Mouse (Mus musculus): ENCODE results near the gene Cxcl10.
A peak's percentile ranks its signal among the peaks of the same experiment; 100 is the strongest.

Gene Cxcl10

DNA sequence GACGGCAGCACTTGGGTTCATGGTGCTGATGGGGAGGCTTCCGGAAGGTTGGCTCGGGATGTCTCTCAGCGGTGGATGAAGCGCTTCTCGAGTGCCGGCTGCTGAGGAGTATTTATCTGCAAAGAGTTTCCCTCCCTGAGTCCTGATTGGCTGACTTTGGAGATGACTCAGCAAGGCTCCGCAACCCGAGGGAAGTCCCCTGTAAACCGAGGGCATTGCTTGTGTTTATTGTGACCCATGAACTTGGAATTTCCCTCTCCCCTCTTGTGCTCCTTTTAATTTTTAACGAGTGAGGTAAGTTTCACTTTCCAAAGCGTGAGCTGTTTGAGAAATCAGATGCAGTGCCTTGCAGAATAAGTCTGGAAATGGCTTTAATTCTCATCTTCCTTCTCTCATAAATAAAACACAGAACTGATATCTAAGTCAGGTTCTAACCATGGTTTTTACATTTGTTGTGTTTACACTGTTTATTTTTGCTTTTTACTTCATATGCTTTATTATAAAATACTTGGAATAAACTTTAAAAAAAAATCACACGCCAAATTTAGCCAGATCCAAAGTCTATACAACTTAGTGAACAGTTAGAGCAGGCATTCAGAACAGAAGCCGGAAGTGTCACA, at the start of gene Cxcl10:
TSS of gene Cxcl10 (minus strand) at position 96 of the 620 bp plus-strand sequence.
- DNase-seq (ENCODE audit: low spot score in 2 of 2) = peak in 1 of 2 experiments; percentile 26

DNA sequence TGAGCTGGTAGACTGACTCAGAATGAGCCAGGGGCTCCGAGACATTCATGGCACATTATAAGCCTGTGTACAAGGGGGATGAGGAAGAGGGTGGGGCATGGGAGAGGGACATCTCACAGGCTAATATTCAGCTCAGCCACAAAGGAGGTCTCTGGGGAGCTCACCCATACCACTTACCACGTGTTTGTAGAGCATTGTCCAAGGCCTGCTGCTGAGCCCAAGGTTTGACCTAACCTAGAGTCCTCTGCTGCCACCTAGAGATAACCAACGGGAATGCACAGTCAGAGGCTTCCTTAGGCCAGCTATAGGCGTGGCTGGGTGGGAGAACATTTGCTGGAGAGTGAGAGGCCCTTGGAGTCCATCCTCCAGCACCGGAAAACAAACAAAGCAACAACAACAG, 49.5 kb upstream of the Cxcl10 start:
- DNase-seq (ENCODE audit: low spot score in 2 of 2) = peak; percentile 67 to 81

DNA sequence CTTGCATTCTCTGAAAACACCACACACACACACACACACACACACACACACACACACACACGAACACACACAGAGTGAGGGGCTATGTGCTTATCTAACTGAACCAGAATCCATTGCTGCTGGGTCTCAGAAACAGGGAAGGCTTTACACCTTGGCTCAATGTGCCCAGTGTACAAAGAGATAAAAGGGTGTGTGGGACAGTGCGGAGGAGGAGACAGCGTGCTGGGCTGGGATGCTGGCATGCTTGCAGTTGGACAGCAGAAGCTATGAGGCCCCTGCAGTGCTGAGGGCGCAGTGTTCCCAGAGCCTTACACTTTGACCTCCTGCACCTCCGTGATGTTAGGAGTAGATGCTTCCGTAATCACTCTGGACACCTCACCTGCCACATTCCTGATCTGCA, 47.8 kb upstream of the Cxcl10 start:
- no peak for DNase-seq (ENCODE audit: low spot score in 2 of 2)

DNA sequence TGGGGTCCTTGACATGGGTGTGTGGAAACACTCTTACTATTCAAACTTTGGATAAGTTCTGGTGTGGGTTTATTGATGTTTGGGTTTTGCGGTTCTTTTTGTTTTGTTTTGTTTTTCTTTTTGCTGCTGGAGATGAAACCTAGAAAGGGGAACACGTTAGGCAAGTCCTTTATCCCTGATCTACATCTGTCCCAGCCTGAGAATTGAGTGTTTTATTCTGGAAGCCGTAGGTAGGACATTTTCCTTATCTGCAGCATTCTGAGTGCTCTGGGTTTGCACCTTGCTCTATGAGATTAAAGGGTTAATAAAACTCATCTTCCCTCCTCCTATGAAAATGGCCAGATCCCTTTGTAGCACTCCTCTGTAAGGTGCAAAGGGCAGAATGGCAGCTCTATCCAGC, 47.1 kb upstream of the Cxcl10 start:
- DNase-seq (ENCODE audit: low spot score in 2 of 2) = no peak

DNA sequence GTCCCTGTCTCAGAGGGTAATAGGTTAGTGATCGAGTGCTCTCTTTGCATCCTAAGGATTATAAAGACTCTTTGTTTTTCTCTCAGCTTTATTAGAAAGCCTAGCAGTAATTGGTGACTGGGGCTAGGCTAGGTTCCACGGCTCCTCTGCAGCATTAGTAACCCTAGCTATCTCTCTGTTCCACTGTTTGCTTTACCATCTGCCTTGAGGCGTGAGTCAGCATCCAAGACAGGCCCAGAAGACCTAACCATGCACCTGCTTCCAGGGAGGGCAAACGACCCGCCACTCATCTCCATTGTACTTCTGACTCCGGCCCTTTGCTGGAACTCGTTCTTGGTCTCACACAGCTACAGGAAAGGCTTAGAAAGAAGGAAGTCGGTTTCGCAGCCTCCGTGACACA, 45.2 kb upstream of the Cxcl10 start:
- no peak for DNase-seq (ENCODE audit: low spot score in 2 of 2)

DNA sequence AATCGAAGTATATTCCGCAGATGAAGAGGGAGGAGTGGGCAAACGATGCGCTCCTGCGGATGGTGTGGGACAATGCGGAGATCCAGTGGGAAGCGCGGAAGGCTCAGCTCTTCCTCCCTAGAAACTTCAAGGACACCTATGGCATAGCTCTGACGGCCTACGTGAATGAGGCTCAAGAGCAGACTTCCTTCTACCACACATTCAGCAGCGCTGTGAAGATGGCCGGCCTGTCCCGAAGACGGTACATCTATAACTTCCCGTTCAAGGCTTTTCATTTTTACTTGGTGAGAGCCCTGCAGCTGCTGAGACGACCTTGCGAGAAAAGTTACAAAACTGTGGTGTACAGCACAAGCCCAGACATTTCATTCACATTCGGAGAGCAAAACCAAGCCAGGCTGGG, 43.9 kb upstream of the Cxcl10 start:
- DNase-seq (ENCODE audit: low spot score in 2 of 2) = no peak

DNA sequence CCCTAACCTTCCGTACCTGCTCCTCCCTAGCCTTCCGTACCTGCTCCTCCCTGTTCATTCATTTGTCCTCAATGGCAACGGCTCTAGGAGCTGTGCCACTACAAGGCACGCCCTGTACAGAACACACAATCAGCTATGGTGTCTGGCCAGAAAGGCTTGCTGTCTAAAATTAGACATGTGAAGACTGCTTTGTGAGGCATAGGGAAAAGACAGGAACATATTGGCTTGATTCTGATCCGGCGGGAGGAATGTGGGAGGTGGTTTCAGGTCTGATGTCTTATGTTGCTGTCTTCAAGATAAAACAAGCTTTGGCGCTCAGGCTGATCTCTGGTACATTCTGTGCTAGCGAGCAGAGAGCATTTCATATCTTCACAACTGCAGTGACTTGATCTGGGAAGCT, 41.9 kb upstream of the Cxcl10 start:
- peak in 1 of 2 experiments; percentile 29 for DNase-seq (ENCODE audit: low spot score in 2 of 2)

DNA sequence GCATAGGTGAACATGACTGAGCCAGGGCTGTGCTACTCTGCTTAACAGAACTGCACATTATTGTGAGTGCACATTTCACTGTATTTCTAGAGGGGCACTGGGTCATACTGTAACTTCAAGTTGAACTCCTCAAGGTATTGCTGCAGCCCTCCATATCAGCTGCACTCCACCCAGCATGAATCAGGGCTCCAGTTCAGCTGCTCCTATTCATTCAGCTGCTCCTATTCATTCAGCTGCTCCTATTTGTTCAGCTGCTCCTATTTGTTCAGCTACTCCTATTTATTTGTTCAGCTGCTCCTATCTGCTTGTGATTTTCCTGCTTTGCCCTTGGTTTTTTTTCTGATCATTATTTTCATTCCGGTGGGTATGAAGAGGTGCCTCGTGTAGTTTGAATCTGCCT, 41.3 kb upstream of the Cxcl10 start:
- no peak for DNase-seq (ENCODE audit: low spot score in 2 of 2)

DNA sequence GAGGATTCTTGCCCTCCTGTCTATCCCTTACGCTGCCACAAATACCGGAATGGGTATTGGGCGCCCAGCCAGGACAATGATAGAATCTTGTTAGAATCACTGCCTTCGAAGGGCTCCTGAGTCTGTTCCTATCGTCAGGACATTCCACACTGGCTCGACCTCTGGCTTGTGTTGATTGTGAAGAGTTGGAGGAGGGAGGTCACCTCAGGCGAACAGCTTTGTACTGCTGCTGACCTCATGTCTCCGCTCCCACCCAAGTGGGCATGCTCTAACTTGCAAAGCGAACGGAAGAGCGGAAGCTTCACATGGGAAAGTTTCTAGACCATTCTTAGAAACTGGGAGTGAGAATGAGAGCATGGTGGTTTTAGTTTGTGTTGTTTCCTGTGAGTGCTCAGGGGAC, 38.7 kb upstream of the Cxcl10 start:
- DNase-seq (ENCODE audit: low spot score in 2 of 2) = no peak

DNA sequence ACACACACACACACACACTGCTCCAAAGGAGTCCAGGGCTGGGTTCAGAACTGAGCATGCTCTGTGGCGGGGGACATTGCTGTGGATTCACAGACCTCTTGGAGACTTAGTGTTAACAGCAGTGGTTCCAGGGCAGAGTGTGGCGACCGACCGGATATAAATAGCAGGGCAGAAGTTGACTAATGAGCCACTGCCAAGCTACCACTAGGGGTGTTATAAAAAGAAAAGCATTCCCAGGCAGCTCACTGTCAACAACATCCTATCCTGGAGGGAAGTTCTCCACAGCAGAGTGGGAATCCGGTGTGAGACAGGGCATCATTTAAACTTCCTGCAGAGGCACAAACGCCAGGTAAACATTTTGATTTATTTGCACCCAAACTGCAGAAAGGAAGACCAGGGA, 38.0 kb upstream of the Cxcl10 start:
- no peak for DNase-seq (ENCODE audit: low spot score in 2 of 2)

DNA sequence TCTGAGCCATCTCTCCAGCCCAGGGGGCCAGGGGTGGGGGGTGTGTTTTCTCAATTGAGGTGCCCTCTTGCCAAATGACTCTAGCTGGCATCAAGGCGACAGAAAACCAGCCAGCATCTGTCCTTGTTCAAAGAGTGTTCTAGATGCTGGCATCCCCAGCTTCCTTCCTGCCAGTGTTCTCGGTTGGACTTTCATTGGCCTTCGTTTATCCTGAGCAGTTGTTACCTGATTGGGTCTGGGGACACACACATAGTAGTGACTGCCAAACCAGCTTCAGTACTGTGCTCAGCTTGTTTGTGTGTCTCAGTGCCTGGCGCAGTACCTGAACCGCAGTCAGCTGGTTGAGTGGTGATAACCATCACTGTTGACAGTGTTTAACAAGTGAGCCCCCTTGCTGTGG, 37.4 kb upstream of the Cxcl10 start:
- no peak for DNase-seq (ENCODE audit: low spot score in 2 of 2)

DNA sequence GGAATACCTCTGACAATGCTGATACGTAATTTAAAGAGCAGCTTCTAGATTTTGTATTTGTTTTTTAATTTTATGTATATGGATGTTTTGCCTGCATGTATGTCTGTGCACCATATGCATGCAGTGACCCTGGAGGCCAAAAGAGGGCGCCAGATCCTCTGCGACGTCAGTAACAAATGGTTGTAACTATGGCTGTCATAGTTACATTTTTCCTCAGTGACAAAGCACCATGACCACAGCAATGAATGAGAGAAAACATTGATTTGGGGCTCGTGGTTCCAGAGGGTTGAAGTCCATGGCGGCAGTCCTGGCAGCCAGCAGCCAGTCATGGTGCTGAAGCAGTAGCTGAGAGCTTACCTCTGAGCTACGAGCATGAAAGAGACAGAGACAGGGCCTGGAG, 36.2 kb upstream of the Cxcl10 start:
- no peak for DNase-seq (ENCODE audit: low spot score in 2 of 2)

DNA sequence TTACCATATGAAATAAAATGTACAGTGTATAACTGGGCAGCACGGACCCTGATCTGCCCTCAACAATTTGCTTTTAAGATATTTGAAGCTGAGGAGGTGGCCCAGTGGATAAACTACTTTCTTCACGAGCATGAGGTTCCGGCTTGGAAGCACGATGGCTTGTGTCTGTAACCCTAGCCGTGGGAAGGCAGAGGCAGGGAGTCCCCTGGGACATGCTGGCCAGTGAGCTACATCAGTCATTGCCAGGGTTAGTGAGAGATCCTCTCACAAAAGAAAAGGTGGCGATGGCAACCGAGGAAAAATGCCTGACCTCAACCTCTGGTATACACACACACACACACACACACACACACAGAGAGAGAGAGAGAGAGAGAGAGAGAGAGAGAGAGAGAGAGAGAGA, 35.1 kb upstream of the Cxcl10 start:
- no peak for DNase-seq (ENCODE audit: low spot score in 2 of 2)

DNA sequence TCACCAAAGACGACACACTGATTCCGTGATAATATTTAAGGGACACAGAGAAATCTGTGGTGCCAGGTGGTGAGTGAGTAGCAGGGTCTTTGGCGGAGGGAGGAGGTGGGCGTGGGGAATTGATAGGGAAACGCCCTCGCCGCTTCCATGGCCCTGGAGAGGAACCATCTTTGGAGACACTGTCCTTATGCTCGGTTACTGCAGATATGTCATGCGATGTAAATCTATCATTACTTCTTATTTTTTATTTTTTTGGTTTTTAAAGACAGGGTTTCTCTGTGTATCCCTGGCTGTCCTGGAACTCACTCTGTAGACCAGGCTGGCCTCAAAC, 33.6 kb upstream of the Cxcl10 start:
- no peak for DNase-seq (ENCODE audit: low spot score in 2 of 2)

DNA sequence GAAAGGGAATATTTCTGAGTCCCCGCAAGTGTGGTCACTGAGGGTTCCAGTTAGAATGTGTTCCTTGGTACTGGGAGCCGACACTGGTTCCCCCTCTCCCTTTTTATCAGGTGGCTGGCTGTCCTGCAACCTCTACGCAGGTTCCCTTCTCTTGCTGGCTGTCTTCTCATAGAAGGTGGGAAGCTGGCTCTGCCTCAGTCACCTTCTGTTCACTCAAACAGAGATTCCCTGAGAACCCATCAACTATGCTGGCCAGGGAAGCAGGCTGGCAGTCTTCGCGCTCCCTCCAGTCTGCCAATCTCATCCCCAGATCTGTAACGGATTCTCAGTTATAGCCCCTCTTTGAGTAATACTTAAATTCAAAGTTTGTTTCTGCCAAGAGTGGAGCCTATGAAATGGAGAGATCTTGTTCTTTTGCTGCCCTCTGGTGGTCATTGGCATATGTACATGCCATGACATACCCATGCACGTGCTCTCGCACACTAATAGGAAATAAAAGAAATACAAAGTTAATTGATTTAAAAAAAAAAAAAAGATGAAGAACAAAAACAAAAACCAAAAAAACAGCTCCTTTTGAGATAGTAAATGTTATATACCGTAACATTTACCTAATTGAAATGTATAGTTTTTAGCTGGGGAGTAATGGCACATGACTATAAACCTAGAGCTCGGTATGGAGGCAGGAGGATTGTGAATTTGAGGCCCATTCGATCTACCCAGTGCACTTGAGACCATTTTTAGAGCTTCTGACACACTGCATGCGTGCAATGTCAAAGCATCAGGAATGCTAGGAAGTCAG, 33.1 kb upstream of the Cxcl10 start:
- peak; percentile 75 to 90 for DNase-seq (ENCODE audit: low spot score in 2 of 2)

DNA sequence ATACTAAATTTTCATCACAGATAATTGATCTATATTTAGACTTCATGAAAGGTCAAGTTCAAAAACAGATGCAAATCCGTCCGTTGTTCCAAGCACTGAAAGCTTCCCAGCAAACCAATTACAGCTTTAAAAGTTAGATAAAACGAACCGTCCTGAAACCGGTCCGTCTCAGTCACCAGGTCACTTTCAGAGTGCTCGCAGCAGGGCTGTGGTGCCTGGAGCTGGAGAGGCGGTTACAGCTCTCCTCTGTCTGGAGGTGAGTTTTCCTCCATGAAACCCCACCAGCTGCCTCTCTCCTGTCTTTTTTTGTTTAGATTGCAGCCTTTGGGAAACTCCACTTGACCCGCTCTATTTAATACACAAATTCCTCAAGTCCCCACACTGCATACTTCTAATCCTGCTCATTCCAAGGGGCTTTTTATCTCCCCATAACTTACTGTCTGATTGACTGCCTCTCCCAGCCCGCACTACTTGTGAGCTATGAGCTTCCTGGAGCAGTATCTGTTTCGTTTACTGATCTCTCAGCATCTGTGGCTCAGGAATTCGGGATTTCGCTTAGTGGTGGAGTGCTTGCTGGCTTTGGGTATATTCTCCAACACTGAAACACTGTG, 28.2 kb upstream of the Cxcl10 start:
- no peak for DNase-seq (ENCODE audit: low spot score in 2 of 2)

DNA sequence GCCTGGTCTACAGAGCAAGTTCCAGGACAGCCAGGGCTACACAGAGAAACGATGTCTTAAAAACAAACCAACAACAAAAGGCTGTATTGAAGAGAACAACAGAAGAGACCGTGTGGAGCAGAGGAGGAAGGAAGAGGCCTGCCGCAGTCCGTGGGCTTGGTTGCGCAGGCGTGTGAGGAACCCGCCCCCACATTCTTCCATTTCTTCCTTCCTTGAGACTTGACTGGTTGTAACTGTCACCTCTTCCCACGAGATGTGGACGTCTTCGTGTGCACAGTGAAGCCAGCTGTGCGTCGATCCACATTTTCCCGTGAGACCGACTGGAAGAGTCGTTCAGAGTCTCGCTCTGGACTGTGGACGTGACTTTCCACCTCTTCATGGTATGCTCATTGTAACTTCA, 26.7 kb upstream of the Cxcl10 start:
- DNase-seq (ENCODE audit: low spot score in 2 of 2) = no peak

DNA sequence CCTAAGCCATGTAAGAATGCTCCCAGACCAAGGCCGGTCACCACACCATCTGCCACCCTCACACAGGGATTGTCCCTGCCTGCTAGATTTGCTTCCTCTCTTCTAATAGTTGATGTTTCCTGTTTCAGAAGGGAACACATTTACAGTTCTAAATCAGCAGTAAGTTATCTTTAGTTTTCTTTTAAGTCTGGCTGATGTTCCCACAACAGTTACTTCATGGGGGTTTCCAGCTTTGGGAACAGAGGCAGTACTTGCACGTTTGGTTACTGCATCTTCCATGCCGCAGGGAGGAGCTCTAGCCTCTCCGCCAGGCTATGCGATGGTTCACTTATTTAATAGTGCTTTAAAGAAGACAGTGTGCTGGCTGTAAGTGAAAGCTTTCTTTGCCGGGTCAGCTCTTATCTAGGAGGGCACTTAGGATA, 26.0 kb upstream of the Cxcl10 start:
- DNase-seq (ENCODE audit: low spot score in 2 of 2) = no peak

DNA sequence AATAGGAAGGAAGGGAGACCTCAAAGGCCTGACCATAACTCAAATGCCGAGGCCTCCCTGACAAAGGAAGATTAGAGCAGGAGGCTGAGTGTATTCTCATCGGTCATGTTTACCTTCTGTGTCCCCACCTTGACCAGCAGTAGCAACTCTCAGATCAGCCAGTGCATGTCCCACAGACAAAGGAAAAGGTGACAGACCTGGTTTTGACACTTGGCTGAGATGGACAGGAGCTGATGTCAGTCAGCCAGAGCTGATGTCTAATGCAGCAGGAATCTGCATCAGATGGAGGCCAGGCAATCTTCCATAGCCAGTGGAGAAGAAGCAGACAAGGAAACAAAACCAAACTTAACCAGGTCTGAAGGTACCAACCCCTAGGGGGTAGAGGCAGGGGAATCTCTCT, 23.9 kb upstream of the Cxcl10 start:
- no peak for DNase-seq (ENCODE audit: low spot score in 2 of 2)

DNA sequence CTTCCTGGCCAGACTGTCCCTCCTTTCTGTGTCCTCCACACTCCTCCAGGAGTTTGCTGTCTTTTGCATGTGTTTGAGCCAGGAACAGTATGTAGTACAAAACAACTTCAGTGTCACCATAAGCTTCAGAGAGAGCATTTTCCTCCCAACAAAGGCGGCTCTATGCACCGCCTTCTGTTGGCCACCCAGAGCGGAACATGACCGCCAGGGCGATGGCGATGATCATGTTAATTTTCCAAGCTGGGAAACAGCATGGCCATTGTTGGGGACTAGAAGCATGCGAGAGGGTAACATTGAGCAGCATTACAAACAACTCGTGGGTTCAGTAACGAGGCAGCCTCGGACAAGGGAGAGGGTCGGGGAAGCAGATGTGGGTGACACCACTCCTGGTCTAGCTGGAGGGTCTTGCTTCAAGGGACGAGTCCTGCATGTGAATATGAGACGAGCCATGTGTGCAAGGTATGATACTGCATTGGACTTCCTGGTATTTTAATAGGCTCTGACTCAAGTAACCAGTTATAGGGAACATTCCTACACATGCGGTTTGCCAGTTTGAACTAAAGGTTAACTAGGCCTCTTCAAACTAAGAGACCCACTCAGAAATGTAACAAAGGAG, 22.8 kb upstream of the Cxcl10 start:
- no peak for DNase-seq (ENCODE audit: low spot score in 2 of 2)

DNA sequence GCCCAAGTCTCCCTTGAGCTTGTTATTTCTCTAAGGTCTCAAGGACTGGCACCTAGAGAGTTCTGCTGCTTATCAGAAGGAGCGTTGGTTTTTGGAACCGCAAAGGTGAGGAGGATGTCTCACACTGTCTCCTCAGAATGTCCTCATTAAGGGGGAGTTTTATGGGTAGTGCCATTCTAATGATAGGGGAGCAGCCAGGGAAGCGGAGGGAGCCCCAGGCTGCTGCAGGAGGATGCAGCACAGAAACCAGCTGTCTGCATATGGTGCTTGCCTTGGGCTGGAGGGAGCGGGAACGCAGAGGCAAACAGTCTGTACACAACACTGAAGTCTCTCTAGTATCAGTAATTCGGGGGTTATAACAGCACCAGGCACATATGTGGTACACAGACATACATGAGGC, 22.2 kb upstream of the Cxcl10 start:
- no peak for DNase-seq (ENCODE audit: low spot score in 2 of 2)

DNA sequence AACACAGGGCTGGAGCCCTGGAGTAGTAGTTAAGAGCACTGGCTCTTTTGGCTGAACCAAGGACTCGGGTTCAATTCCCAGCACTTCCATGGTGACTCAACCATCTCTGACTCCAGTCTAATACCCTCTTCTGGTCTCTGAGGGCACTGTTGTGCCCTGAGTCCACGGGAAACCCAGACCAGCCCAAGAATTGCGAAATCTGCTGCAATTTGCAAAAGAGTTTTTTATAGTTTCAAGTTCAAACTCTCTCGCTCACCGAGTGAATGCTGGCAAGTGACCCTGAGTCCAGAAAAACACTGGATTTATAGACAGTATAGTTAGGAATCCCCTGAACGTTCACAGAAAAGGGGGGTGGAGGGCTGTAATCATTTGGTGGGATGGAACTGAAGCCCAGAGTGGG, 21.7 kb upstream of the Cxcl10 start:
- no peak for DNase-seq (ENCODE audit: low spot score in 2 of 2)
